Mouse (Mus musculus) gastrocnemius, adult 8-10 months (tissue): ENCODE data around the gene Cdk2ap2. TPM values are rescaled to one million over a fixed set of nuclear protein-coding genes. Genes with fewer than 3 reads are reported as not detected.
"Not testable (repeated sequence)": the region's sequence is repeated elsewhere in the genome, so short reads cannot be mapped to it uniquely, and the experiment has no call there.

ENCODE experiments used
- DNase-seq, 2 experiments: peaks; one replicate each; pipeline ENCODE4 v3.0.0; 2022; ENCODE audit warnings: low spot score in 2 of 2
- total RNA-seq, 4 experiments: library from RNA; stranded (reverse); gene quantifications; 2 replicates each; pipeline ENCODE4 v1.2.4; 2022

The Cdk2ap2 gene
- total RNA-seq, 4 experiments from 2014 or later, result 14.0 to 20.3 (median 18.0) TPM

DNA sequence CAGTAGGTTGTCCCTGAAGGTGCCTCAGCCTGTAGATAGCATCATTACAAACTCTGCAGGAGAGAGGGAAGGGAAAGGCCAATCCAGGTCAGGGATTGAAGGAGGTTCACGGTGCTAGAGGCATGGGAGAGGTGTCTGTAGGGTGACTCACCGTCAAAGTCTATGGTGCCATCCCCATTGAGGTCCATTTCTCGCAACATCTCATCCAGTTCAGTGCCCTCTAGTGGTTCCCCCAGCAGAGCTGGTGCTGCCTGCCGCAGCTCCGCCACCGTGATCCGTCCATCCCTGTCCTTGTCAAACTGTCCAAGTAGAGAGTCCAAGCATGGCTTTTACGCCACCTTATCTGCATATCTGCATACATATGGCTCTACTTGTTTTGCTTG, 39.0 kb downstream of the Cdk2ap2 start:
- DNase-seq, result not testable (repeated sequence)

DNA sequence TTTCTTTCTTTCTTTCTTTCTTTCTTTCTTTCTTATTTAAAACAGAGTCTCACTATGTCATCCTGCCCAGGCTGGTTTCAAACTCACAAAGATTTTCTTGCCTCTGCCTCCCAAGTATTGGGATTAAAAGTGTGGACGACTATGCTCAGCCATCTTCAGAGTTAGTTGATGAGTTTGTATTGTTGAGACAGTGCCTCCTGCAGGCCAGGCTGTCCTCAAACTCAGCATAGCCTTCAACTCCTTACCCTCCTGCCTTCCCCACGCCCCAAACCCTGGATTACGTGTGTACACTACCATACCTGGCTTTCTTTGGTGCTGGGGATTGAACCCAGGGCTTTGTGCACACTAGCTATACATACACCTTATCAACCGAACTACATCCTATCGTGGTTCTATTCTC, 39.5 kb downstream of the Cdk2ap2 start:
- DNase-seq, result no peak

DNA sequence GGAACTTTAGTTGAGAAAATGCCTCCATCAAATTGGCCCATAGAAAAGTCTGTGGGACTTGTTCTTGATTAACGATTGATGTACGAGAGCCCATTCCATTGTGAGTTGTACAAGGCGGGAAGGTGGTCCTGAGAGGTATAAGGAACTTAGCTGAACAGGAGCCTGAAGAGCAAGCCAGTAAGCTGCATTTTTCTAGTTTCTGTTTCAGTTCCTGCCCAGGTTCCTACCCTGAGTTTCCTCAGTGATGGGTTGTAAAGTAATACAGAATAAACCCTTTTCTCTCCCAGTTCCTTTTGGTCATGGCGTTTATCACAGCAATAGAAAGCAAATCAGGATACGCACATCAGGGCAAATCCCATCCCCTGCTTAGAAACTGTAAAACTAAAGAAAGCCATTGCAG, 40.9 kb downstream of the Cdk2ap2 start:
- DNase-seq, result no peak

DNA sequence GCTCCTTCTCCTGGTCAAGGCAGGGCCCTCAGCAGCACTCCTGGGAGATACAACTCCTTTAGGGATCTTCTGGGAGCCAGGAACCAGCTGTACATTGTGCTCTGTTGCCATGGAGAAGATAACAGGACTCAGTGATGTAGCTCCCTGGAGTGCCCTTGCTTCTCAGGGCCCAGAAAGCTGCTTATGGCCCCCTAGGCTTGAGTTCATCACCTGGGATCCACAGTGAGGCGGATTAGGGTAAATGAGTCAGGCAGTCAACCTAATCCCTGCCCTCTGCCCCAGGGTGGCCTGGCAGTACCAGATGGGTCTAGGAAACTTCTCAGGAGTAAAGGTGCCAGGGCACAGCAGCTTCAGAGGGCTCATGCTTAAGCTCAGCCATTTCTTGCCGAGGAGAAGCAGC, 42.5 kb downstream of the Cdk2ap2 start, which contains the start of gene Gpr152:
TSS of gene Gpr152 (plus strand) at position 342 of the 400 bp plus-strand sequence.
- no peak for DNase-seq

DNA sequence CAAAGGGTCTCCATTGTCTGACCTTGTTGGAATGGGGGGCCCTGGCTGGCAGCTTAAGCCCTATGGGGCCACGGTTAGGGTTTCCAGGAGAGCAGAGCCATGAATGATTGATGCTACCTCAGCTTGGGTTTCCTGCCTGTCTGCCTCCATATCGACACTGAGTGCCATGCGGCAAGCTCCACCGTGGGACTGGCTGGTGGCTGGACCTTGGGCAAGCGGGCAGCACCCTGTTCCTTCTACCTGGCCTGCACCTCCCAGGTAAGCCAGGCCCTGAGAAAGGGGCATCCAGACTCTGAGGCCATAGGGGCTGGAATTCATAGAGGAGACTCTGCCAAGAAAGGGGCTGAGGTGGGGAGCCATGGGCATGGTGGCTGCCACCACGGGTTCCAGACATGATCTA, 43.2 kb downstream of the Cdk2ap2 start:
- DNase-seq, result no peak

DNA sequence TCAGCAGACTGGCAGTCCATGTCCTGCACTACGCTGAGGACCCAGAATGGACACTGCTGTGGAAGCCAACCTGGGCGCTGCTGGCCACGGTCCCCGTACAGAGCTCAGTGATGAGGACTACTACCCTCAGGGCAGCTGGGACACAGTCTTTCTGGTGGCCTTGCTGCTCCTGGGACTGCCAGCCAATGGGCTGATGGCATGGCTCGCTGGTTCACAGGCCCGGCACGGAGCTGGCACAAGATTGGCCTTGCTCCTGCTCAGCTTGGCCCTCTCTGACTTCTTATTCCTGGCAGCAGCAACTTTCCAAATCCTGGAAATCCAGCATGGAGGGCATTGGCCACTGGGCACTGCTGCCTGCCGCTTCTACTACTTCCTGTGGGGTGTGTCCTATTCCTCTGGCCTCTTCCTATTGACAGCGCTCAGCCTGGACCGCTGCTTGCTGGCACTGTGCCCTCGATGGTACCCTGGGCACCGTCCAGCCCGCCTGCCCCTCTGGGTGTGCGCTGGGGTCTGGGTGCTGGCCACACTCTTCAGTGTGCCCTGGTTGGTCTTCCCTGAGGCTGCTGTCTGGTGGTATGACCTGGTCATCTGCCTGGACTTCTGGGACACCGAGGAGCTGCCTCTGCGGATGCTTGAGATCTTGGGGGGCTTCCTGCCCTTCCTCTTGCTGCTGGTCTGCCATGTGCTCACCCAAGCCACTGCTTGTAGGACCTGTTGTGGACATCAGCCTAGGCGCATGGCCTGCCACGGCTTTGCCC, 45.6 kb downstream of the Cdk2ap2 start:
- DNase-seq, result no peak

DNA sequence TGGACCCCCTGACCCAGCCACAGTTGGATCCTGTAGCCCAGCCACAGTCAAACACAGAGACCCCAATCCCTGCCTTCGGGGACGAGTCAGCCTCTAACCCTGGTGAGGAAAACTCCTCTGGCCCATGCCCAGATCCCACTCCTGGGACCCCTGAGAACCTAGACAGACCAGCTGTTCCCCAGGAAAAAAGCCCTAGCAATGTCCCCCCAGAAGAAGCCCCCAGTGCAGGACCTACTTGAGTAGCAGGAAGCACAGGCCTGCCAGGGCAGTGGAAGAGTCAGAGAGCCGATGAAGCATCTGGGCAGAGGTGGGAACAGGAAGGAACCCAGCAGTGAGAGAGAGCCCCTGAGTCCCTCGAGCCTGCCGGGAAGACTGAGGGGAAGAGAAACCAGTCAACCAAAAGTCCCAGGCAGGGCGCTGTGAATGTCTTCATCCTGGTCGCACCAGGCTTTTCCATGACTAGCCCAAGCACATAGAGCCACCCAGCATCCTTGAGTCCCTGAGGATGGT, 46.8 kb downstream of the Cdk2ap2 start, which contains the start of gene Cabp4:
TSS of gene Cabp4 (minus strand) at position 275 of the 510 bp plus-strand sequence.
- no peak for DNase-seq

DNA sequence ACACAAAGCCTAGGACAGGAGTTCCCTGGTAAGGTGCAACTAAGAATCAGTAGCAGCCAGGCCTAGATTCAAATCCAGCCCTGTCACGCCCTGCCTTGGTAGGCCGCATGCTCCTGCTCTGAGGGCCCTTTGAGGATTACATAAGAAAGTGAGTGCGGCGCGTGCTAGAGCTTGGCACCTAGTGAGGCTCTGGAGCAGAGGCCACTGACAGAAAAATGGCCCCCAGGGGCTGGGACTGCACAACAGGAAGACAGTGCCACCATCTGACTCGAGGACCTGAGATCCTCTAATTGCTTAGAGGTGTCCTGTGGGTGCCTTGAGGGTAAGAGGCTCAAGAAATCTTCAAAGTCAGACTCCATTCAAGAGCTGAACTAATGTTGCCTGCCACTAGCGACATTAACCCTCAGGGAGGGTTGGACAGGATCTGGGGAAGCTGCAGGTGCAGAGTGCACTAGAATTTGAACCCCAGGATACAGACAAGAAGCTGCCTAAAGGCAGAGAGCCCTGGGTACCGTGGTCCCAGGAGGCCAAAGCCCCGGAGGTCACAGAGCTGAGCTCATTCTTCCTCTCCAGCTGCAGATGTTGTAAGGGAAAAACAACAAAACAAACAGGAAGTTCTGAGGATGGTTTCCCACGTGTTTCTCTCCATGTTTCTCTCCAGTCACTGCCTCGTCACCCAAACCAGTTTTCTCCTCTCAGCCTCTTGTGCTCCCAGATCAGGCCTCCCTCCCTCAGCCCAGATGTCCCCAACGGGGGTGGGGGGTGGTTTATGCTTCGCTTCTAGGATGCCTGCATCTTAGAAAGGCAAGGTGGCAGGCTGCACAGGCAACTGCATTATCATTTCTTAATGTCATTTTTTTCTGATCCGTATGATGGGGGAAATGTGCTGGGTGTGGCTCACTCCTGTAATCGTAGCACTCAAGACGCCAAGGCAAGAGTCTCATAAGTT, 47.8 kb downstream of the Cdk2ap2 start:
- DNase-seq, result no peak

DNA sequence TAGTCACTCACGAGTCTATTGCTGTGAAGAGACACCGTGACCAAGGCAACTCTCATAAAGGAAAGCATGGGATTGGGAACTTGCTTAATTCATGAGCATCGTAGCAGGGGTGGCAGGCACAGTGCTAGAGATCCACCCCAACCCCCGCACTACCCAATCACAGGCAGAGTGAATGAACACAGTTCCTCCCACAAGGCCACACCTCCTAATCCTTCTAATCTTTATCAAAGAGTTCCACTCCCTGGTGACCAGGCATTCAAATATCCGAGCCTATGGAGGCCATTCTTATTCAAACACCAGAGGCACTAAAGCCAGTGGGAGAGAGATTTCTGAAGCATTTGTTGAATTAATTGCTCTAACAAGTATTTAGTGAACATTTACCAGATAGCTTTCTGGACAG, 49.0 kb downstream of the Cdk2ap2 start:
- no peak for DNase-seq

DNA sequence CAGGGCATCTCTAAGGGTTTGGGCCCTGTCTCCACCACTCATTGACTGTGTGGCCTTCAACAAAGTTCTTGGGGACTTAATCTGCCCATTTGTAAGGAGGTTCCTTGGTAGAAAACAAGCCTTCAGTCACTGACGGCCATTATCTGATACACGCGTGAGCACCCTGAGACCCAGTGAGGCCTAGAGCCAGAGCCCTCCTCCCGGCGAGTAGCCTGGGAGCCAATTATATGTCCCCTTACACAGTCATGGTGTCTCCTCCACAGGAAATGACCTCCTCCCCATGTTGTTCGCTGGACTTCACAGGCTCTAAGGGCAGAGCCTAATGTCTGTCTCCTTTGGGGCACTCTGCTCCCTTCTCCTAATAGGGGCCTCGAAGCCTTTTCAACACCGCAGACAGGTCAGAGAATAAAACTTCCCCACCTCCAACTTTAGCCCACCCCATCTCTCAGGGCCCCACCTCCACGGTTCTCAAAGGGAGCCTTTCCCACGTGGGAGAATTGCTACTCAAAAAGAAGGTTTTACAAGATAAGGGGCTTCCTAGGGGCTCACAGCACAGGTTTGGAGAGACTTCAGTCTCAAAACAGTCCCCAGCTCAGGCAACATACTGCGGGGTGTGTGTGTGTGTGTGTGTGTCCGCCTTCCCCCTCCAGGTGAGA, 49.5 kb downstream of the Cdk2ap2 start:
- DNase-seq, result no peak

DNA sequence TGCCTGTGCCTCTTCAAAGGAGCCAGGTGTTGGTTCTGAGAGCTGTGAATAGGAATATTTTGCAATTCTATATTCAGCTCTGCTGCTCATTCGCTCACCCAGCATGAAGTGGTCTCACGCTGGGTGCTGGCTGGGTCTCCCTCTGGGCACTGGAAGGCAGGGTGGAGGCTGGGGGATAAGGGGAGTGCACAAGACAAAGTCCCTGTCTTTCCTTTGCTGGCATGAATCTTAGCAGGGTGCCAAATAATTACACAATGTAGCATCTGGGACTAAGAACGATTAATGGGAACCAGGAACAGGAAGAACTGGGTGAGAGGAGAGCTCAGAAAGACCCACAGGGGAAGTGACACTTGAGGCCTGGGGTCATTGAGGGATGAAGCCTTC, 50.0 kb downstream of the Cdk2ap2 start:
- DNase-seq, result no peak

DNA sequence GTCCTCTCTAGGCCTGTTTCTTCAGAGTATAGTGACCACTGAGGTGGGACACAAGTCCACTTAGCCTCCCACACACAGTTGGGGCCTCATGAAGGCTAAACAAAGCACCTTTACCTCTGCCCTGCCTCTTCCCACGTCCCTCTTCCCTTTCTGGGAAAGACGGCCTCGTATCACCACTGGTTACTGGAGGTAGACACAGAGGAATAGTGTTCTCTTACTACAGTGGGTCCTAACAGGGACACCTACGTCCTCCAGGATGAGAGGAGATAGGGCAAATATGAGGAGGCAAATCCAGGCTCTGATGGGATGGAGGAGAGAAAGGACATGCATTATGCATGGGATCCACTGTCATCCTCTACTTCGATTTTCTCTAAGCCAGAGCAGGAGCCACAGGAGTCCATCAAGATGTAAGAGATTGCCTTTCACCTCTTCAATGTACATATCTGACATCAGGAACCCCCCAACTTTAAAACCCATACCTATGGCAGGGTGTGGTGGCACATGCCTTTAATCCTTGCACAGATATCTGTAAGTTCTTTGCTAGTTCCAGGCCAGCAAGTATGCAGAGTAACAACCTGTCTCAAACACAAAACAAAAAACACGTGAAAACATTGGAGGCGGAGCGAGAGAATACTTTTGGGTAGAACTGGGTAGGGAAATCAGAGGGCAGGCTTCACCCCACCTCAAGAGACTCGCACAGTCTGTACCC, 51.0 kb downstream of the Cdk2ap2 start:
- DNase-seq, result no peak

DNA sequence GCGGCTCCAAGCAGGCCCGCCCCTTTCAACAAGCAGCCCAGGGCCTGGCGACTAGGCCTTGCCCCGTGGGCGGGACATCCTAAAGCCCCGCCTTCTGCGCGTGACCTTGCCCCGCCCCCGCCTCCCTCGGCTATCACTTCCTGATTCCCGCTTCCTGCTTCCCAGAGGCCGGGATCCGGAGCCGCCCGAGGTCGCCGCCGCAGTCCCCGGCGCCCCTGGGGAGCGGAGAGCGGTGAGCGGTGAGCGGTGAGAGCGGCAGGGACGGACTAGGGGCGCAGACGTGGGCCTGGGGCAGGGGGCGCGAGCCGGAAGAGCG, 51.5 kb downstream of the Cdk2ap2 start, which contains the start of gene Coro1b:
TSS of gene Coro1b (plus strand) at position 129 of the 316 bp plus-strand sequence.
- DNase-seq, result peak; percentile 94

Other genes with a start within 250 kb of the Cdk2ap2 start
- gene Chka, start 245.4 kb upstream of the Cdk2ap2 start, total RNA-seq, result 1 to 10 TPM in 3 of 4 experiments, under 1 TPM in 1; 0.97 to 1.6 (median 1.2) TPM
- 1 to 10 TPM; 2.2 to 5.1 (median 3.0) TPM for gene Tcirg1, start 190.0 kb upstream of the Cdk2ap2 start, total RNA-seq
- gene Ndufs8, start 184.4 kb upstream of the Cdk2ap2 start, total RNA-seq, result 100 to 1,000 TPM; 222 to 255 (median 235) TPM
- gene Aldh3b1, start 167.4 kb upstream of the Cdk2ap2 start, total RNA-seq, result 1 to 10 TPM; 1.0 to 2.6 (median 1.3) TPM
- 1 to 10 TPM; 3.2 to 4.5 (median 3.5) TPM for gene Unc93b1, start 162.0 kb upstream of the Cdk2ap2 start, total RNA-seq
- gene Aldh3b3, start 138.5 kb upstream of the Cdk2ap2 start, total RNA-seq, result not detected
- under 1 TPM in 3 of 4 experiments, not detected in 1; 0.19 to 0.62 (median 0.52) TPM for gene Aldh3b2, start 124.9 kb upstream of the Cdk2ap2 start, total RNA-seq
- gene Acy3, start 110.6 kb upstream of the Cdk2ap2 start, total RNA-seq, result 1 to 10 TPM; 1.1 to 1.7 (median 1.5) TPM
- under 1 TPM in 1 of 4 experiments, not detected in 3; 0.16 TPM for gene Tbx10, start 104.4 kb upstream of the Cdk2ap2 start, total RNA-seq
- 10 to 100 TPM; 19.0 to 24.8 (median 22.8) TPM for gene Nudt8, start 96.6 kb upstream of the Cdk2ap2 start, total RNA-seq
- under 1 TPM; 0.12 to 0.39 (median 0.15) TPM for gene Gm49405, start 96.6 kb upstream of the Cdk2ap2 start, total RNA-seq
- 1 to 10 TPM in 1 of 4 experiments, under 1 TPM in 3; 0.36 to 1.2 (median 0.73) TPM for gene Doc2g, start 93.9 kb upstream of the Cdk2ap2 start, total RNA-seq
- 100 to 1,000 TPM; 435 to 477 (median 462) TPM for gene Ndufv1, start 84.4 kb upstream of the Cdk2ap2 start, total RNA-seq
- gene Gstp1, start 59.2 kb upstream of the Cdk2ap2 start, total RNA-seq, result 100 to 1,000 TPM; 411 to 453 (median 419) TPM
- 100 to 1,000 TPM; 240 to 258 (median 250) TPM for gene Gstp2, start 51.2 kb upstream of the Cdk2ap2 start, total RNA-seq
- not detected for gene Gstp3, start 37.6 kb upstream of the Cdk2ap2 start, total RNA-seq
- gene Cabp2, start 15.6 kb upstream of the Cdk2ap2 start, total RNA-seq, result not detected
- 1 to 10 TPM; 1.1 to 3.3 (median 2.4) TPM for gene Pitpnm1, start 2.8 kb downstream of the Cdk2ap2 start, total RNA-seq
- 10 to 100 TPM; 85.7 to 96.3 (median 90.3) TPM for gene Aip, start 28.7 kb downstream of the Cdk2ap2 start, total RNA-seq
- gene Gpr152, start 42.6 kb downstream of the Cdk2ap2 start, total RNA-seq, result not detected
- not detected for gene Cabp4, start 46.9 kb downstream of the Cdk2ap2 start, total RNA-seq
- gene Coro1b, start 51.4 kb downstream of the Cdk2ap2 start, total RNA-seq, result 10 to 100 TPM; 10.4 to 13.2 (median 11.6) TPM
- gene Ptprcap, start 56.4 kb downstream of the Cdk2ap2 start, total RNA-seq, result under 1 TPM in 2 of 4 experiments, not detected in 2; 0.27 to 0.38 TPM
- 10 to 100 TPM; 18.6 to 28.4 (median 25.7) TPM for gene Rps6kb2, start 66.2 kb downstream of the Cdk2ap2 start, total RNA-seq
- 10 to 100 TPM; 23.8 to 33.0 (median 24.9) TPM for gene Carns1, start 78.3 kb downstream of the Cdk2ap2 start, total RNA-seq
- 1 to 10 TPM; 6.6 to 8.6 (median 7.9) TPM for gene Tbc1d10c, start 94.1 kb downstream of the Cdk2ap2 start, total RNA-seq
- 100 to 1,000 TPM; 198 to 243 (median 235) TPM for gene Ppp1ca, start 94.9 kb downstream of the Cdk2ap2 start, total RNA-seq
- gene Rad9a, start 104.5 kb downstream of the Cdk2ap2 start, total RNA-seq, result 1 to 10 TPM; 1.7 to 3.6 (median 2.3) TPM
- gene Clcf1, start 117.1 kb downstream of the Cdk2ap2 start, total RNA-seq, result under 1 TPM in 3 of 4 experiments, not detected in 1; 0.20 to 0.43 (median 0.22) TPM
- not detected for gene AC109138.7, start 117.2 kb downstream of the Cdk2ap2 start, total RNA-seq
- 10 to 100 TPM; 13.1 to 19.4 (median 17.3) TPM for gene Pold4, start 134.7 kb downstream of the Cdk2ap2 start, total RNA-seq
- 1 to 10 TPM; 2.3 to 5.8 (median 2.9) TPM for gene Ssh3, start 172.0 kb downstream of the Cdk2ap2 start, total RNA-seq
- gene Ankrd13d, start 186.0 kb downstream of the Cdk2ap2 start, total RNA-seq, result under 1 TPM in 1 of 4 experiments, not detected in 3; 0.63 TPM
- 10 to 100 TPM; 55.7 to 65.2 (median 62.1) TPM for gene Grk2, start 209.0 kb downstream of the Cdk2ap2 start, total RNA-seq